Mouse (Mus musculus): ENCODE results near the gene Pxmp2.

DNA sequence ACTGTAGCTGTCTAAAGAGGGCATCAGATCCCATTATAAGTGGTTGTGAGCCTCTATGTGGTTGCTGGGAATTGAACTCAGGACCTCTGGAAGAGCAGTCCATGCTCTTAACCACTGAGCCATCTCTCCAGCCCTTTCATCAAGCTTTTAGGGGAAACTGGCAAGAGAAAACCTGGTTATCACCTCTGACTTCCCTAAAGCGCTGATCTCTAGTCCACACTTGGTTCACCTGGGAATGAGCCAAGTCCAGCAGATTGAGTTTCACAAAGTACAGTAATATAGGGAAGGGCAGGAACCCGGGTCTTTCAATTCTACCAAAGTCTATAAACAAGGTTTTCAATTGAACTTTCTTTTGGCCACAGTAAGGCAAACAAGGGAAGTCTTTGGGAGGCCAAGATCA, 4.0 kb downstream of the Pxmp2 start:
- TF ChIP-seq CTCF (IDR thresholded peaks at IDR 0.05) = no peak
- TF ChIP-seq EP300 (IDR thresholded peaks at IDR 0.05; ENCODE audit: insufficient read depth, low read depth, low read length) = no peak
- no peak for TF ChIP-seq POLR2A (IDR thresholded peaks at IDR 0.05; ENCODE audit: insufficient read depth, low read depth, low read length)

Measured in heart, adult 2 months (tissue).